Mouse (Mus musculus): ENCODE results near the gene Fam227a. TPM values are rescaled to one million over a fixed set of nuclear protein-coding genes. Genes with fewer than 3 reads are reported as not detected.
A peak's percentile ranks its signal among the peaks of the same experiment; 100 is the strongest.

The Fam227a gene
- total RNA-seq, 1 experiment = 1.2 TPM

DNA sequence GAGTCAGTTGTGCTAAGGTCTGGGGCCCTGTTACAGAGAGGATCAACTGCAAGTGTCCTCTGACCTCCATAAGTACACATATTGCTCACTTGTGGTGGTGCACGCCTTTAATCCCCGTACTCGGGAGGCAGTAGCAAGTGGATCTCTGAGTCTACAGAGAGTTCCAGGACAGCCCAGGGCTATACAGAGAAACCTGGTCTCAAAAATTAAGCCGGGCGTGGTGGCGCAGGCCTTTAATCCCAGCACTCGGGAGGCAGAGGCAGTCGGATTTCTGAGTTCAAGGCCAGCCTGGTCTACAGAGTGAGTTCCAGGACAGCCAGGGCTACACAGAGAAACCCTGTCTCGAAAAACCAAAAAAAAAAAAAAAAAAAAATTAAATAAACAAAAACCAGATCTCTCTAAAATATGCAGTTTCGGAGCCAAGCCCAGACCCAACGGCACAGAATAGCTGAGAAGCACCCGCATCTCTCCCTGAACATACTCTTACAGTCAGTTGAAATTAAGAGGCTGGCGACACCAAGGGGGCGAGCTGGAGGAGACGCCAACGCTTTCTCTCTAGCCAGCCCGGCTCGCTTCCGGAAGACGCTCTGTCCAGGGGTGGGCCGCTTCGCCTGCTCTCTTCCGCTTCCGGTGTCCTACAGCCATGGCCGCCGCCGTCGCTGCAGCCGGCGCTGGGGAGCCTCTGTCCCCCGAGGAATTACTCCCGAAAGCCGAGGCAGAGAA, 11.7 kb upstream of the Fam227a start, which contains the start of gene Tomm22:
Gene Tomm22 (plus strand): TSS at position 613 of the 723 bp plus-strand sequence.
- peak; percentile 75 for DNase-seq (ENCODE audit: low read depth, low spot score)
- Histone ChIP-seq H3K4me3 (ENCODE audit: insufficient read depth in 1 of 2, low read depth in 1 of 2, low read length in 2 of 2, poor library complexity in 1 of 2, severe bottlenecking in 1 of 2) (peak within 1 kb of the TSS; percentile 86 to 98), H3K4me1 (ENCODE audit: control insufficient read depth in 2 of 2, insufficient read depth in 2 of 2, low read length in 2 of 2, poor library complexity in 1 of 2) (0 out of 4 replicates have a peak, but pooled peaks cover 0 to 2% of the 10 kb centered on the region in 2 experiments), H3K27ac (ENCODE audit: insufficient read depth, low read depth, low read length, poor library complexity, severe bottlenecking) (peak within 1 kb of the TSS; percentile 44), H3K36me3 (ENCODE audit: control insufficient read depth, insufficient read depth, low read length, poor library complexity, severe bottlenecking) (peaks cover 23% of the 10 kb centered on the region), H3K9ac (ENCODE audit: insufficient read depth, low read depth, low read length, poor library complexity, severe bottlenecking) (peak within 1 kb of the TSS; percentile 94), H3K9me3 (ENCODE audit: control insufficient read depth, insufficient read depth, low read depth, low read length) (no peaks in the 10 kb centered on the region)
- in situ Hi-C loops (cut with MboI; ENCODE audit: low sequenced_read_pairs in 2 of 2, unreplicated experiment in 2 of 2) = no loop called here
- TF ChIP-seq CHD2 (IDR thresholded peaks at IDR 0.05; ENCODE audit: low read depth, low read length) = no peak
- no peak for TF ChIP-seq MAFK (IDR thresholded peaks at IDR 0.05; ENCODE audit: insufficient read depth, low read depth, low read length)
- TF ChIP-seq ZC3H11A (IDR thresholded peaks at IDR 0.05; ENCODE audit: borderline replicate concordance, low read depth, low read length) = no peak
- peak; percentile 81 for TF ChIP-seq HCFC1 (IDR thresholded peaks at IDR 0.05; ENCODE audit: borderline replicate concordance, insufficient read depth, low read length)
- peak; percentile 83 for TF ChIP-seq ZNF384 (IDR thresholded peaks at IDR 0.05; ENCODE audit: low read depth, low read length)

DNA sequence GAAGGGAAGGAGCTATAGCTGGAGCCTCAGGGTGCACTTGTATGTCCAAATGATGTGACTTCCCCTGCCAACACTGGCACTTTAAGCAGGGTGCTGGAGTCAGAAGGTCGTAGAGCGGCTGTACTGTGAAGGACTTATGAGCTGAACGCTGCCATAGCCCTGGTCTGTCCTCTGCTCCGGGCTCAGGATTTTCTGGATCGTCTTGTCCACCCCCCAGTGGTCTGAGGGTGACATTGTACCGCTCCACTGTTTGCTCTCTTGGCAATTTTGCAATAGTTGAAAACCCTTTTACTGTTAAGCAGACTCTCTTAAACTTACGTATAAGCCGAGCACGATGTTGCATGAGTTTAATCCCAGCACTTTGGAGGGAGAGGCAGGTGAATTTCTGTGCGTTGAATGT, 10.4 kb upstream of the Fam227a start:
- 0 out of 4 replicates have a peak, but pooled peaks cover 0 to 2% of the 10 kb centered on the region in 2 experiments for H3K4me1 ChIP-seq (ENCODE audit: control insufficient read depth in 2 of 2, insufficient read depth in 2 of 2, low read length in 2 of 2, poor library complexity in 1 of 2)
- DNase-seq (ENCODE audit: low read depth, low spot score) = no peak
- H3K9me3 ChIP-seq (ENCODE audit: control insufficient read depth, insufficient read depth, low read depth, low read length) = no peaks in the 10 kb centered on the region
- H3K4me3 ChIP-seq (ENCODE audit: insufficient read depth in 1 of 2, low read depth in 1 of 2, low read length in 2 of 2, poor library complexity in 1 of 2, severe bottlenecking in 1 of 2) = no peak overlapping the region
- H3K9ac ChIP-seq (ENCODE audit: insufficient read depth, low read depth, low read length, poor library complexity, severe bottlenecking) = no peak overlapping the region
- TF ChIP-seq CHD2 (IDR thresholded peaks at IDR 0.05; ENCODE audit: low read depth, low read length) (no peak), MAFK (IDR thresholded peaks at IDR 0.05; ENCODE audit: insufficient read depth, low read depth, low read length) (no peak), HCFC1 (IDR thresholded peaks at IDR 0.05; ENCODE audit: borderline replicate concordance, insufficient read depth, low read length) (no peak), ZC3H11A (IDR thresholded peaks at IDR 0.05; ENCODE audit: borderline replicate concordance, low read depth, low read length) (no peak), ZNF384 (IDR thresholded peaks at IDR 0.05; ENCODE audit: low read depth, low read length) (no peak)
- in situ Hi-C loops (cut with MboI; ENCODE audit: low sequenced_read_pairs in 2 of 2, unreplicated experiment in 2 of 2) = no loop called here
- H3K27ac ChIP-seq (ENCODE audit: insufficient read depth, low read depth, low read length, poor library complexity, severe bottlenecking) = no peak overlapping the region
- H3K36me3 ChIP-seq (ENCODE audit: control insufficient read depth, insufficient read depth, low read length, poor library complexity, severe bottlenecking) = peaks cover 11% of the 10 kb centered on the region

DNA sequence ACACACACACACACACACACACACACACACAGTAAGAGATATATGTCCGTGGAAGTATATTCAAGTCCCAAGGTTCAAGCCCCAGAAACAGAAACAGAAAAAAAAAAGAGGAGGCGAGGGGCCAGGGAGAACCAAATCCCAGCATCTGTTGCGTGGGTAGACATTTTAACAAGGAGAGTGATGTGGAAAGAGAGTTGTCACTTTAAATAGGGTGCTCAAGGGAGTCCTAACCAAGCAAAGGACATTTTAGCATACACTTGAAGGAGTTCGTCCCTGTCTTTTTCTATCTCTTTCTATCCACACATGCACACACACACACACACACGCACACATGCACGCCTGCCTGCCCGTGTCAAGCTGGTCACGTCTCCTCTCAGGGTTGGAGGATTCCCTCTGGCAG, 5.9 kb upstream of the Fam227a start:
- no peak for DNase-seq (ENCODE audit: low read depth, low spot score)
- Histone ChIP-seq H3K36me3 (ENCODE audit: control insufficient read depth, insufficient read depth, low read length, poor library complexity, severe bottlenecking) (peaks cover 14% of the 10 kb centered on the region; the same call in 1 of the 2 replicates), H3K4me3 (ENCODE audit: insufficient read depth in 1 of 2, low read depth in 1 of 2, low read length in 2 of 2, poor library complexity in 1 of 2, severe bottlenecking in 1 of 2) (no peak overlapping the region), H3K4me1 (ENCODE audit: control insufficient read depth in 2 of 2, insufficient read depth in 2 of 2, low read length in 2 of 2, poor library complexity in 1 of 2) (no peaks in the 10 kb centered on the region), H3K9me3 (ENCODE audit: control insufficient read depth, insufficient read depth, low read depth, low read length) (no peaks in the 10 kb centered on the region), H3K27ac (ENCODE audit: insufficient read depth, low read depth, low read length, poor library complexity, severe bottlenecking) (no peak overlapping the region), H3K9ac (ENCODE audit: insufficient read depth, low read depth, low read length, poor library complexity, severe bottlenecking) (no peak overlapping the region)
- in situ Hi-C loops (cut with MboI; ENCODE audit: low sequenced_read_pairs in 2 of 2, unreplicated experiment in 2 of 2) = no loop called here
- TF ChIP-seq MAFK (IDR thresholded peaks at IDR 0.05; ENCODE audit: insufficient read depth, low read depth, low read length) (no peak), CHD2 (IDR thresholded peaks at IDR 0.05; ENCODE audit: low read depth, low read length) (no peak), ZC3H11A (IDR thresholded peaks at IDR 0.05; ENCODE audit: borderline replicate concordance, low read depth, low read length) (no peak), HCFC1 (IDR thresholded peaks at IDR 0.05; ENCODE audit: borderline replicate concordance, insufficient read depth, low read length) (no peak), ZNF384 (IDR thresholded peaks at IDR 0.05; ENCODE audit: low read depth, low read length) (no peak)

DNA sequence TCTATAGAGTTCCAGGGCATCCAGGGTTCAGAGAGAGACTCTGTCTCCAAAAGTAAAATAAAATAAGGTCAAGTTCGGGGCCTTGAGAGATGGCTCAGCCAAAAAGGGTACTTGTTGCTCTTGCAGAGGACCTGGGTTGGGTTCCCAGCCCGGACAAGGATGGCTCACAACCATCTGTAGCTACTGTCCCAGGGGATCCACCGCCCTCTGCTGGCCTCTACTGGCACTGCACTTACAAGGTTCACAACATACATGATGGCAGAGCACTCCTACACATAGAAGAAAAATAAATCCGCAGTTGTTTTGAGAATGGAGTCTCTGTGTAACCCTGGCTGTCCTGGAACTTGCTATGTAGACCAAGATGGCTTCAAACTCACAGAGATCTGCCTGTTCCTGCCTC, 3.1 kb upstream of the Fam227a start:
- in situ Hi-C loops (cut with MboI; ENCODE audit: low sequenced_read_pairs in 2 of 2, unreplicated experiment in 2 of 2) = no loop called here
- Histone ChIP-seq H3K9ac (ENCODE audit: insufficient read depth, low read depth, low read length, poor library complexity, severe bottlenecking) (no peak overlapping the region), H3K4me3 (ENCODE audit: insufficient read depth in 1 of 2, low read depth in 1 of 2, low read length in 2 of 2, poor library complexity in 1 of 2, severe bottlenecking in 1 of 2) (no peak overlapping the region), H3K27ac (ENCODE audit: insufficient read depth, low read depth, low read length, poor library complexity, severe bottlenecking) (no peak overlapping the region), H3K36me3 (ENCODE audit: control insufficient read depth, insufficient read depth, low read length, poor library complexity, severe bottlenecking) (peaks cover 14% of the 10 kb centered on the region; the same call in 1 of the 2 replicates), H3K9me3 (ENCODE audit: control insufficient read depth, insufficient read depth, low read depth, low read length) (no peaks in the 10 kb centered on the region), H3K4me1 (ENCODE audit: control insufficient read depth in 2 of 2, insufficient read depth in 2 of 2, low read length in 2 of 2, poor library complexity in 1 of 2) (no peaks in the 10 kb centered on the region)
- DNase-seq (ENCODE audit: low read depth, low spot score) = peak; percentile 75
- TF ChIP-seq CHD2 (IDR thresholded peaks at IDR 0.05; ENCODE audit: low read depth, low read length) (no peak), MAFK (IDR thresholded peaks at IDR 0.05; ENCODE audit: insufficient read depth, low read depth, low read length) (no peak), HCFC1 (IDR thresholded peaks at IDR 0.05; ENCODE audit: borderline replicate concordance, insufficient read depth, low read length) (no peak), ZNF384 (IDR thresholded peaks at IDR 0.05; ENCODE audit: low read depth, low read length) (no peak), ZC3H11A (IDR thresholded peaks at IDR 0.05; ENCODE audit: borderline replicate concordance, low read depth, low read length) (no peak)

All from ES-E14 (cell line).